Mouse (Mus musculus) kidney, postnatal 4 days (tissue): Measurements from ENCODE around the gene Rgs6.

ENCODE experiments used
- DNase-seq, 2 experiments: peaks; one replicate each; pipeline ENCODE4 v3.0.0; 2021; ENCODE audit warnings: mixed read lengths in 2 of 2

Rgs6 gene

GRCm38 (mm10) chr12:83210735-83211134 lies 622.6 kb downstream of the Rgs6 start:
- no peak for DNase-seq

- no peak for DNase-seq
Measured at GRCm38 (mm10) chr12:83211146-83211822, 623.2 kb downstream of the Rgs6 start.
